Mouse (Mus musculus) liver, embryonic 12.5 days (tissue): Measurements from ENCODE around the gene Znrd1as. TPM values are rescaled to one million over a fixed set of nuclear protein-coding genes. Genes with fewer than 3 reads are reported as not detected.

Source experiments
- ATAC-seq: fragments of 200-750 bp; cut with Nextera tagmentation; 2 replicates; pipeline ENCODE4 v1.8.0; 2017; ENCODE audit warnings: moderate number of reproducible peaks, mild to moderate bottlenecking, moderate library complexity
- H3K27ac ChIP-seq: fragments of 300-500 bp; sonication (generic); 2 replicates; pipeline ENCODE4 v1.5.1; 2016; ENCODE audit warnings: mild to moderate bottlenecking
- H3K27me3 ChIP-seq: fragments of 300-500 bp; sonication (generic); replicated peaks from 2 replicates; pipeline ENCODE4 v1.6.1; 2016; ENCODE audit warnings: mild to moderate bottlenecking, moderate library complexity
- H3K36me3 ChIP-seq: fragments of 300-500 bp; sonication (generic); 2 replicates; pipeline ENCODE4 v1.6.1; 2016; ENCODE audit warnings: mild to moderate bottlenecking, moderate library complexity
- H3K4me1 ChIP-seq: fragments of 300-500 bp; sonication (generic); 2 replicates; pipeline ENCODE4 v1.6.1; 2016
- H3K4me2 ChIP-seq: fragments of 300-500 bp; sonication (generic); 2 replicates; pipeline ENCODE4 v1.6.1; 2016; ENCODE audit warnings: mild to moderate bottlenecking, moderate library complexity
- H3K4me3 ChIP-seq: fragments of 300-500 bp; sonication (generic); 2 replicates; pipeline ENCODE4 v1.5.1; 2016; ENCODE audit warnings: mild to moderate bottlenecking, moderate library complexity
- H3K9ac ChIP-seq: fragments of 300-500 bp; sonication (generic); 2 replicates; pipeline ENCODE4 v1.6.1; 2016; ENCODE audit warnings: mild to moderate bottlenecking, moderate library complexity
- H3K9me3 ChIP-seq: fragments of 300-500 bp; sonication (generic); replicated peaks from 2 replicates; pipeline ENCODE4 v1.6.1; 2016; ENCODE audit warnings: mild to moderate bottlenecking, moderate library complexity
- WGBS: fragments of 180-500 bp; shearing (Covaris S2); methylation state at CpG from one replicate; pipeline ENCODE4 v1.1.7; 2016; ENCODE audit not compliant: insufficient replicate concordance; 5-methylcytosine and 5-hydroxymethylcytosine counted together
- polyA plus RNA-seq: library from polyadenylated mRNA; unstranded; fragments of >200 nt; fragmentation: Nextera tagmentation; extraction: Ambion mirVana; gene quantifications from 2 replicates; pipeline ENCODE4 v1.2.1, GENCODE M21; 2016

The Znrd1as gene
- polyA plus RNA-seq, 1 experiment from 2014 or later = 5.2 TPM

DNA sequence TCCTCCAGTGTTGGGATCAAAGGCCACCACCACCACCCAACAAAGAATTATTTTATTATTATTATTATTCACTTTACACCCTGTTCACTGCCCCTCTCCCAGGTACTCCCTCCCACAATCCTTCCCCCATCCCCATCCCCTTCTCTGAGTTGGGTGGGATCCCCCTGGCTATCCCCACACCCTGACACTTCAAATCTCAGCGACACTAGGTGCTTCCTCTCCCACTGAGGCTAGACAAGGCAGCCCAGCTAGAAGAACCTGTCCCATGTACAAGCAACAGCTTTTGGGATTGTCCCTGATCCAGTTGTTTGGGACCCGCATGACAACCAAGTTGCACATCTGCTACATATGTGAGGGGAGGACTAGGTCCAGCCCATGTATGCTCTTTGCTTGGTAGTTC, 5.8 kb upstream of the Znrd1as start:
- WGBS = 79% methylated on average over 2 of the region's 2 CpGs
- H3K4me3 ChIP-seq = no peak overlapping the region
- peaks cover 20% of the 10 kb centered on the region for H3K4me1 ChIP-seq
- H3K9ac ChIP-seq = no peak overlapping the region
- no peaks in the 10 kb centered on the region for H3K9me3 ChIP-seq
- H3K36me3 ChIP-seq = peaks cover 29% of the 10 kb centered on the region
- H3K27ac ChIP-seq = no peak overlapping the region
- no peak for ATAC-seq
- no peak overlapping the region for H3K4me2 ChIP-seq
- peaks cover 14% of the 10 kb centered on the region for H3K27me3 ChIP-seq

DNA sequence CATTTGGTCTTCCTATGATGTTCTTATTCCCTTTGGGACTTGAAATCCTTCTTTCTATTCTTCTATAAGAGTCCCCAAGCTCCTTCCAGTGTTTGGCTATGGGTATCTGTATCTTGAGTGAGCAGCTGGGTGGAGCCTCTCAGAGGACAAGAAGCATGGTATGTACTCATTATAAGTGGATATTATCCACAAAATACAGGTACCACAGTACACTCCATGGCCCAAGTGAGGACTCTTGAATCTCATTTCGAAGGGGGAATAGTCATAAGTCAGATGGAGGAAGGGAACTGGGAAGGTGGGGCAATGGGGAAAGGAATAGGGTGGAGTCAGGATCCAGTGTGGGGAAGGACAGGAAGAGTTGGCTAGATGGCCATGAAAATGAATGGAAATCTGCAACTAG, 5.3 kb upstream of the Znrd1as start:
- Histone ChIP-seq H3K27ac (no peak overlapping the region), H3K4me3 (no peak overlapping the region), H3K4me2 (no peak overlapping the region), H3K4me1 (peaks cover 21% of the 10 kb centered on the region), H3K27me3 (peaks cover 10% of the 10 kb centered on the region), H3K9me3 (no peaks in the 10 kb centered on the region), H3K36me3 (peaks cover 29% of the 10 kb centered on the region), H3K9ac (no peak overlapping the region)
- 71% methylated on average over 1 of the region's 1 CpGs for WGBS
- no peak for ATAC-seq

DNA sequence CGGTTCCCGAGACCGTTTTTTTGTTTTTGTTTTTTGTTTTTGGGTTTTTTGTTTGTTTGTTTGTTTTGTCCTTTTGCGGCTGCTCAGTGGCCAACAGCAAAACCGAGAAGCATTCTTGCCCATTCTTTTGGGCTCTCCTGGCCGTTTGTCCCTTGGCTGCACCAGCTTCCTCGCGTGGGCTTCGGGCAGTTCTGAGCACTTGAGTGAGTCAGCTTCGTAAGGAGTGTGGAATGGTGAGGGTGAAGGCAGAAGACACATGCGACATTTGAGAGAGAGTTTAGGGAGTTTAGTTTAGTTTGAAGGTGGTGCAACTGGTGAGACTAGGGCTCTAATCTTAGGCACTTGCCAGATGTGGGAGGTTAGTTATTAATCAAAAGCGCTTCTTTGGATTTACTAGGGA, 492 bp downstream of the Znrd1as start:
- 8% methylated on average over 12 of the region's 12 CpGs for WGBS
- Histone ChIP-seq H3K4me1 (peaks cover 16% of the 10 kb centered on the region), H3K9ac (peak overlapping the region; percentile 82), H3K36me3 (peaks cover 13% of the 10 kb centered on the region), H3K9me3 (no peaks in the 10 kb centered on the region), H3K27me3 (no peaks in the 10 kb centered on the region), H3K4me2 (peak overlapping the region; percentile 81), H3K27ac (peak overlapping the region; percentile 56; the same call in 1 of the 2 replicates), H3K4me3 (peak overlapping the region; percentile 71)
- ATAC-seq = no peak

DNA sequence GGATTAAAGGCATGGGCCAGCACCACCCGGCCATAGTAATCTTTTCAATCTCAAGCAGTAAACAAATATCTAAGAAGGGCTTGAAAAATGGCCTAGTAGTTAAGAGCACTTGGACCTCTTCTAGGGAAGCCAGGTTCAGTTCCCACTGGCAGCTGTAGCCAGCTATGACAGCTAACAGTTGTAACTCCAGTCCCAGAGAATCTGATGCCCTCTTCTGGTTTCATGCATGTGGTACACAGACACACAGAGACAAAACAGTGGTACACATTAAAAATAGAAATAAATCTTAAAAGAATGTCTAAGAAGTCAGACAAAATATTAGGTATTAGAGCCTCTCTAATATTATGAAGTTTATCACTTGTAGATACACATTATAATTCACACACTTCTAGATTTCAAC, 2.7 kb downstream of the Znrd1as start:
- H3K9me3 ChIP-seq = no peaks in the 10 kb centered on the region
- H3K4me1 ChIP-seq = peaks cover 16% of the 10 kb centered on the region
- H3K4me2 ChIP-seq = no peak overlapping the region
- WGBS = 57% methylated on average over 1 of the region's 1 CpGs
- no peak overlapping the region for H3K27ac ChIP-seq
- ATAC-seq = no peak
- H3K4me3 ChIP-seq = no peak overlapping the region
- H3K9ac ChIP-seq = no peak overlapping the region
- H3K36me3 ChIP-seq = peaks cover 8% of the 10 kb centered on the region
- H3K27me3 ChIP-seq = no peaks in the 10 kb centered on the region

DNA sequence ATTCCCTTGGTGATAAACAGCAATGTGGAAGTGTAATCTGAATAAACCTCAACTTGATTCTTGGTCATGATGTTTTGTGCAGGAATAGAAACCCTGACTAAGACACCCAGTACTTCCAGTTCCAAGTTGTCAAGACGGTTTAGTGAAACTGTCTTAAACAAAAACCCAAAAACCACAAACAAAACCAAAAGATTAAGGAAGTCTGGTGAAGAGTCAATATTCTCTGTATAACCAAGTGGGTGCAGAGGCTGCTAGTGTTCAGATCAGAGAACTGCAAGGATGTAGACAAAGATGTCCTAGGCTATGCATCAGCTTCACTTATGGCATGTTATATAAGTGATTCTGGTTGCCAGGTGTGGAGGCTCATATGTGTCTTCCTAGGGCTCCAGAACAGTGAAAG, 8.5 kb downstream of the Znrd1as start:
- WGBS = 10% methylated on average over 1 of the region's 1 CpGs
- H3K36me3 ChIP-seq = no peaks in the 10 kb centered on the region
- H3K4me1 ChIP-seq = no peaks in the 10 kb centered on the region
- 0 out of 2 replicates have a peak, but pooled peaks cover 10% of the 10 kb centered on the region for H3K27me3 ChIP-seq
- no peak overlapping the region for H3K27ac ChIP-seq
- no peak overlapping the region for H3K9ac ChIP-seq
- H3K9me3 ChIP-seq = no peaks in the 10 kb centered on the region
- H3K4me3 ChIP-seq = no peak overlapping the region
- no peak for ATAC-seq
- H3K4me2 ChIP-seq = no peak overlapping the region

DNA sequence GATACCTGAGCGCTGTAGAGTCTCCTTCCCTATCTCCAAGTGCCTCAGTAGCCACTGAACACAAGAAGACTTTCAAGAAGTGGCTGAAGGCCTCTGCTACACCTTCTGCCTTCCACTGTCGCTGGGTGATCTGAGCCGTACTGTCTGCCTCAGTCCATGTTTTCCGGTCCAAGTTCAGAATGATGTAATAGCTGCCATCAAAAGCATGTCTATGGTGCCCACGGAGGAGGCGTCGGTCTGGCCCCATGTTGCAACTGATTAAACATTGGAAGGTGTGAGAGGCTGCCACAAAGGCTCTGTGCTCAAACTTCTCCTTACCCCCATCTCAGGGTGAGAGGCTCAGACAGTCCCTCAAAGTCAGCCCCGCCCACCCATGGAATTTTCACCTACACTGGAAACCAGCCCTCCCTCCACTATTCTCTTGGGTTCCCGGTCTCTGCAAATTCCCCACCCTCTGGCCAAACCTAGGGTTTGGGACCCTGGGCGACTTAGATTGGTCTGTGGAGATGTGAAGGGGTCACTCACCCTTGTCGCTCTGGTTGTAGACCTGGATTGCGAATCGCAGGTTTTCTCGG, 12.0 kb downstream of the Znrd1as start:
- 69% methylated on average over 14 of the region's 14 CpGs for WGBS
- Histone ChIP-seq H3K36me3 (no peaks in the 10 kb centered on the region), H3K27me3 (peaks cover 13% of the 10 kb centered on the region; the same call in 1 of the 2 replicates), H3K9me3 (no peaks in the 10 kb centered on the region), H3K4me2 (no peak overlapping the region), H3K9ac (no peak overlapping the region), H3K4me1 (no peaks in the 10 kb centered on the region), H3K4me3 (no peak overlapping the region), H3K27ac (no peak overlapping the region)
- 0 out of 2 replicates have a peak, but pooled peaks have one; percentile 24 for ATAC-seq

DNA sequence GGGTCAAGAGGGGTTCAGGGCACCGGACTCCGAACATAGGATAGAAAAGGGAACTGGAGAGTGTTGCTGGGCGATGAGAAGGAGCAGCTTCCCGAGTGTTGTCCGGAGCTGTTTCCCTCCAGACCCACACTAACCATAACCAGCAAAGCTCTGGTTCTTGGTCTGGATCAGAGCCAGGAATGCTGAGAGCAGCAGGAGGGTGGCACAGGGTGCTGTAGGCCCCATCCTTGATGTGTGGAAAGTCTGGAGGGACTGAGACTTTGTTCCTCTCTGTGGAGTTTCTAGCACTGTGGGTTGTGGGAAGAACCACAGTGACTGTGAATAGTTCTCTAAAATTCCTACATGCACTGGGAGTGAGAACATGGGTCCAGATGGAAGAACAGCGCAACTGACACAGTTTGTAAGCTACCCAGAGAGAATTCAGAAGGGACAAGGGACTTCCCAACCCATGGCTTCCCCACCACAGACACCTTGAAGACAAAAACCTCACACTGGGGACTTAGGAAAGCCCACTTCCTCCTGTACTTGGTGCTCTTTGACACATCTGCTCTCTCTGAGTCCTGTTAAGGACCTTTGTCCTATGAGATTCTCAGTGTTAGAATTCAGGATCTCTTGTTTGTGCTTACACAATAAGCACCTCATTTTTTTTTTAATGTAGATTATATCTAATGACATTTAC, 12.9 kb downstream of the Znrd1as start:
- WGBS = 62% methylated on average over 6 of the region's 6 CpGs
- ATAC-seq = no peak
- H3K4me2 ChIP-seq = no peak overlapping the region
- no peak overlapping the region for H3K4me3 ChIP-seq
- peaks cover 13% of the 10 kb centered on the region; the same call in 1 of the 2 replicates for H3K27me3 ChIP-seq
- H3K9ac ChIP-seq = no peak overlapping the region
- H3K27ac ChIP-seq = no peak overlapping the region
- H3K36me3 ChIP-seq = no peaks in the 10 kb centered on the region
- H3K4me1 ChIP-seq = no peaks in the 10 kb centered on the region
- H3K9me3 ChIP-seq = no peaks in the 10 kb centered on the region

DNA sequence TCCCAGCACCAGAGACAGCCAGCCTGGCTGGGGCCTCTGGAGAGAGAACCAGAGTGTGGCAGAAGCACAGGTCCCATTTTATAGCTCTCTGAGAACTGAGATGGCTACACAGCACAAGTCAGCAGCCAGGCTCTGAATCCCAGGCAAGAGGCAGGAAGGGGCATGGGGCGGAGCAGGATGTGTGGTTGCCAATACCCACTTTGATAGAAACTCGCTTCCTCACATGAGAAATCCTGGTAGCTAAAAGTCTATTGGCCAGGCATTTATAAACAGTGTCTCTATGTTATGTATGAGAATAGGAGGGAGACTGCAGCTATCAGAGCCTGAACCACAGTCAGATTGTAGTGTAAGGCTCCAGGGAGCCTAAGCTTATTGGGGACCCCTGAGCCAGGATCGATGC, 14.4 kb downstream of the Znrd1as start:
- Histone ChIP-seq H3K36me3 (no peaks in the 10 kb centered on the region), H3K27me3 (peaks cover 13% of the 10 kb centered on the region; the same call in 1 of the 2 replicates), H3K4me1 (no peaks in the 10 kb centered on the region), H3K4me2 (no peak overlapping the region), H3K4me3 (no peak overlapping the region), H3K9me3 (no peaks in the 10 kb centered on the region), H3K9ac (no peak overlapping the region), H3K27ac (no peak overlapping the region)
- 40% methylated on average over 3 of the region's 3 CpGs for WGBS
- ATAC-seq = no peak

DNA sequence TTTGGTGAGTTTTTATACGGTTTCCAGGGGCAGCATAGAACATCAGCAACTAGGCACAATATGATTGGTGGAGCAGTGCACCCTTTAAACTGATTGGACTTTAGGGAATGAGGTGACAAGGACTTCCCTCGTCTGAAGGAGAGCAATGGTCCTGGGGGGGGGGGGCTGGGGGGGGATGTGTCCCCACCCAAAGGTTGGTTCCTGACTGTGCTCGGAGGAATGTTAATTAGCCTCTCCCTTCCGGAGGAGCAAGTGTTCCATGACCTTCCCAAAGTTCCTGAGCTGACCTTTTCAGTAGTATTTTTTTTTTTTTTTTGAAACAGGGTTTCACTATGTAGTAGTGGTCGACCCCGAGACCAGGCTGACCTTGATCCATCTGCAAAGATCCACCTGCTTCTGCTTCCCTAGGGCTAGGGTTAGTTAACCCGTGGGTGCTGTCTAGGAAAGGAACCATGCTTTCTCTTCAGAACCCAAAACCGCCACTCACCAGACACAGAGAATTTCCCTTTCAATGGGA, 14.9 kb downstream of the Znrd1as start:
- Histone ChIP-seq H3K4me3 (no peak overlapping the region), H3K9ac (no peak overlapping the region), H3K27me3 (peaks cover 13% of the 10 kb centered on the region; the same call in 1 of the 2 replicates), H3K4me1 (no peaks in the 10 kb centered on the region), H3K4me2 (no peak overlapping the region), H3K27ac (no peak overlapping the region), H3K36me3 (no peaks in the 10 kb centered on the region), H3K9me3 (no peaks in the 10 kb centered on the region)
- WGBS = 50% methylated on average over 8 of the region's 8 CpGs
- no peak for ATAC-seq

DNA sequence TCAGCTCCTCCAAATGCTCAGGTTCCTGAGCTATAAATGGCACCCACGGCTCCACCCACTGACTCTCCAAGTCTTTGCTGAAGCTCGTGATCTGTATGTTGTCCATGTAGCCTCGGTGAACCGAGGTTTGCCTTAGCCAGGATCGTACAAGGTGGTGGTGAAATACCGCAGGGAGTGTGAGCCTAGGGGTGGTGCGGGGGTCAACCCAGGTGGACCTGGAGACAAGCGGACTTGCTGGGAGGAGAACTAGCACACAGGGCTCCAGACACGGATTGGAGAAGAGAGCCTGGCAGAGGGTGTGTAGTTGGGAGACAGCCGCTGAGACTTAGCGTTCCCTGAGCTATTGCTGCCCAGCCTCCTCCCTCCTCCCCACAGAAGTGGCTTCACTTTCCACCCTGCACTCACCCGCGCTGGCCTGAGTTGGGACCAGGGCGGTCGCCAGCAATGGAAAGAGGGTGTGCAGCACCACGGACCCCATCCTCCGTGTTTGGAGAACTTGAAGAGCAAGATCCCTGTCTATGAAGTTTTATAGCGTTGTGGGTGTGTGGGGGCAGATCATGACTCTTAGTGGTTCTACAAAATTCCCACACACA, 22.9 kb downstream of the Znrd1as start, which contains the start of gene 2410137M14Rik:
Gene 2410137M14Rik, minus strand, starts transcription at position 17 of the 593 bp plus-strand sequence.
- H3K9me3 ChIP-seq = no peaks in the 10 kb centered on the region
- 0 out of 2 replicates have a peak within 1 kb of the TSS, but pooled peaks have one; percentile 1 for H3K4me3 ChIP-seq
- no peak within 1 kb of the TSS for H3K27ac ChIP-seq
- no peaks in the 10 kb centered on the region for H3K36me3 ChIP-seq
- peaks cover 45% of the 10 kb centered on the region for H3K27me3 ChIP-seq
- peak within 1 kb of the TSS; percentile 39 for H3K4me2 ChIP-seq
- H3K9ac ChIP-seq = no peak within 1 kb of the TSS; the same call in 1 of the 2 replicates
- no peak for ATAC-seq
- peaks cover 3% of the 10 kb centered on the region; the same call in 1 of the 2 replicates for H3K4me1 ChIP-seq
- 5% methylated on average over 18 of the region's 18 CpGs for whole genome bisulfite sequencing

DNA sequence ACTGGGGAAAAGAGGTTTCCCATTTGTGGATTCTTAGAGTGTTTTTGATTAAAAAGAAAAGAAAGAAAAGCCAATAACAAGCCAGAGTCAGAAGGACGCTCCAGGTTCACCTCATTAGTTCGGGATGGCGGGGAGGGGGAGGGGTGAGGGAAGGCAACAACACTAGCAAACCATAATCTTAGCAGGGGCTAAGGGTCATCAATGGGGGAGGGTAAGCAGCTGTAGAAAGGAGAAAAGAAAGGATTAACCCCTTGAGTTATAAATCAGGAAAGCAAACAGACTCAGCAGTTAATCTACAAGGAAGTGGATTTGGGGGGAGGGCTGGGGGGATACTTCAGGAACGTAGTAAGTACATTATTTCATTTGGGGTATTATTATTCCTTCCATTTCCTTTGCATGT, 23.5 kb downstream of the Znrd1as start:
- peaks cover 3% of the 10 kb centered on the region; the same call in 1 of the 2 replicates for H3K4me1 ChIP-seq
- H3K4me3 ChIP-seq = 0 out of 2 replicates have a peak overlapping the region, but pooled peaks have one; percentile 1
- WGBS = 10% methylated on average over 4 of the region's 4 CpGs
- H3K9me3 ChIP-seq = no peaks in the 10 kb centered on the region
- no peak overlapping the region for H3K9ac ChIP-seq
- ATAC-seq = no peak
- H3K4me2 ChIP-seq = peak overlapping the region; percentile 39
- no peak overlapping the region for H3K27ac ChIP-seq
- peaks cover 50% of the 10 kb centered on the region for H3K27me3 ChIP-seq
- no peaks in the 10 kb centered on the region for H3K36me3 ChIP-seq
